Mouse (Mus musculus) cerebellum, adult 18-20 months (tissue): ENCODE results near the gene Fam8a1.

Experiments used
- DNase-seq, 2 experiments: peaks; one replicate each; pipeline ENCODE4 v3.0.0; 2021

Gene Fam8a1

DNA sequence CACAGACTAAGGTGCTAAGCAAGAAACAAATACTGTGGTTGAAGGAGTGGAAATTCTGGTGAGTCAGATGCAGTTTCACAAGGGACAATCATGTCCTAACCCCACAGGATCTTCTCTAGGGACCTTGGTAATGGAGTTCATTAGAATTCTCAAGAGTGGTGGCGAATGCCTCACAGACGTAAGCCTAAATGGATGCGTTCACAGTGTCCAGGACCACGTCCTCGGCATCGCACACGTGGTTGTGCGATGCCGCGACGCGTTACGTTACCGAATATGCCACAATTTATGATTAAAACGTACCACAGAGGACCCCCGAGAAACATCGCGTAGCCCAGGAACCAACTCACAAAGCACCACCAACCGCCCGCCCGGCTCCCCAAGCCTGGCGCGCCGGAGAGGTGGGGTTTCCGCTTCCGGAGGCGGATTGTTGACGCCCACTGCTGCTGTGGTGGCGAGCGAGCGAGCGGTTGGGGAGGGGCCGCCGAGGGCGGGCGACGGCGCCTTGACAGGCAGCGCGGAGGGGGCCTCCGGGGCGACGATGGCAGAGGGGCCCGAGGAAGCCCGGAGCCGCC, at the start of gene Fam8a1:
TSS of gene Fam8a1 (plus strand) at position 475 of the 572 bp plus-strand sequence.
- DNase-seq = peak; percentile 83 to 95

GRCm38 (mm10) chr13:46619633-46620032, 49.7 kb upstream of the Fam8a1 start:
- no peak for DNase-seq

DNA sequence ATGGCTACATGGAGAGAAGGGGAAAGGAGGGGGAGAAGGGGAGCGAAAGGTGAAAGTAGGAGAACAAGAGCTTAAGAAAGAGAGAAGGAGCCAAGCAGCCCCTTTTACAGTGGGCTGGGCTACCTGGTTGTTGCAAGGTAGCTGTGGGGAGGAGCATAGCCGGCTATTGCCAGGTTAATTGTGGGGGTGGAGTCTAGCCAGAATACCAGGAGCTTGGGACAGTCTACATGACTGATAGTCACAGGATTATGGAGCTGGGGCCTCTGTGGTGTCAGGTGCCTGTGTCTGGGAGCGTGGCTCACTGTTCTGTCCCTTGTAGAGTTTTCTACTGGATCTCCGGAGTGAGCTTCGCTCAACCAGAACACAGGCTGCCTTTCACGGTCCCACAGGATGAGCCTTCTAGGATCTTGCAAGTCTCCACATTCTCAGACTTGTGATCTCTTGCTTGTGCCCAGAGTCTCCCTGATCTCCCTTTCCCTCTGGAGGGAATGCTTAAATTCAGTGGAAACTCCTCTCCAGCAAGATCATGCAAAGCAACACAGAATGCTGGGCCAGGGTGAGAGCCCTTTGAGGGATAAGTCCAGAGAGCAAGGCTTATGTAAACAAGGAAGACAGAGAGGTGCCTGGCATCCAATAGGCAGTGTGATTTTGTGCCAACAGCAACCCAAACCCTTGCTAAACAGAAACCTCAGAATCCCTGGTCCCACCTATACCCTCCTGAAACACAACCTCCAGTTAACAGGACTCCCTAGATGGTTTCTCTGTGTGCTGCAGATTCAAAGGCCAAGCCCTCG, 48.2 kb upstream of the Fam8a1 start:
- DNase-seq = no peak

- DNase-seq = no peak
These were observed 42.7 kb upstream of the Fam8a1 start for GRCm38 (mm10) chr13:46626608-46627007.

- peak in 1 of 2 experiments; percentile 12 for DNase-seq
These were observed 41.5 kb upstream of the Fam8a1 start for GRCm38 (mm10) chr13:46627841-46628240.

DNA sequence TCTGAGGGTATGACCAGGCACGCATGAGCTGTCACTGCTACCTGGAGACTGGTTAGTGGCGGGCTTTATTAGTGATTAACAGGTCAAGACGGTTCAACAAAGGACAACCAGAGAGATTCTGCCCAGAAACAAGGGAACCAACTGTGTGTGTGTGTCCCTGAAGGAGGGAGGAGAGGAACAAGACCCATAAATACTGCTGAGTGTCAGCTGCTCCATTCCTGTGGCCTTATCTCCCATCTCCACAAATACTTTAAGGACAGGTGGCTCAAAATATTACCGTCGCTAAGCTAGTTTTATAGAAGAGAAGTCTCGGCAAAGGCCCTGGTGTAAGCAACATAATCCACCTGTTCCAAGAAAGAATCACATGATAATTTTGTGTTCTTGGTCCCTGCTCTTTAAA, 39.9 kb upstream of the Fam8a1 start:
- no peak for DNase-seq

- DNase-seq = no peak
These were observed 36.5 kb upstream of the Fam8a1 start for GRCm38 (mm10) chr13:46632796-46633195.

GRCm38 (mm10) chr13:46633320-46634132, 35.8 kb upstream of the Fam8a1 start:
- DNase-seq = peak in 1 of 2 experiments; percentile 12

DNA sequence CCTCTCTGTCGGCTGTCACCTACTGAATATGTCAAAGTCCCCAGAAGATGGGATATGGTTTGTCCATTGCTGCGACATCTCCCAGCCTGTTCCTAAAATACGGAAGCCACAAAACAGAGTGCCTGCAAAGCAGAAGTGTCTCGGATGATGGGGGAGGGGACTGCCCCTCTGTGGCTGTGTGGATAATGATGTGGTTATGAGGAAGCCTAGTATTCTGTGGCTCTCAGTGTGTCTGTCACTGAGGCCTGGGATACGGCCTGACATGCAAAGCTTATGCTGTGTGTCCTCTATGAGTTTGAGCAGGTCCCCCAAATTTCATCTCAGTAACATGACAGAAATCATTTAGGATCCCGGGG, 35.2 kb upstream of the Fam8a1 start:
- DNase-seq = no peak

DNA sequence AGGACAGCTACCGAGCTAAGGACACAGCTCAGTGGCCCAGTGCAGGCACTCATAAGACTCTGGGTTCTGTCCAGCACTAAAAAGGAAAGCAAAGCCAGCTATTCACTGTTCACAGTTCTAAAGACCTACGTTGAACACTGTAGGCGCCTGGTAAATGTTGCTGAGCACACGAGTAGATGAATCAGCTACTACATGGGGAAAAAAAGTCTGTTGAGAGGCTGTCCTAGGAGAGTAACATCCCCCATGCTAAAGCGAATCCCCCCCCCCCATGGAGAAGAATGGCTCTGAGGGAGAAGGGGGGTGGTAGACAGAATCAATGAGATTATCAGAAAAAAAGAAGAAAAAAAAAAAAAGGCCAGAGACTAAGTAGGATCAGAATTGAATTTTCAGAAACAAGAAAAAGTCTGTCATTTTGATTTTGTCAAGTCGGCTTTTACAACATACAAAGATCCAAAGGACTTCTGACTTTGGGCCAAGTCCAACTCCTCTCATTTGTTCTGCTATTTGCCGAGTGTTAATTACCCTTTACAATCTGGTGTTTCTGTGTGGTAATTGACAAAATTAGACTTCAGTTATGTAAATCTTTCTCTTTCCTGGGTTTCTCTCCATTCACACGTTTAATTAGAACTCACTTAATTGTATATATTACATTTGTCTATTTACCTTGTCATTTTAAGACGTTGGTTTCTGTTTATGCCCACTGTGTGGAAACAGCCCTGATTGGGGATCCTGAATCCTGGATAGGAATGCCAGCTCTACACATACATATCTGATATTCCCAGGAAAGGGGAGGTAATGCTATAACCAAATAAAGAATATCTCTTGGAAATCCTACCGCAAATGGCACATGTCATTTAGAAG, 28.5 kb upstream of the Fam8a1 start:
- DNase-seq = no peak

DNA sequence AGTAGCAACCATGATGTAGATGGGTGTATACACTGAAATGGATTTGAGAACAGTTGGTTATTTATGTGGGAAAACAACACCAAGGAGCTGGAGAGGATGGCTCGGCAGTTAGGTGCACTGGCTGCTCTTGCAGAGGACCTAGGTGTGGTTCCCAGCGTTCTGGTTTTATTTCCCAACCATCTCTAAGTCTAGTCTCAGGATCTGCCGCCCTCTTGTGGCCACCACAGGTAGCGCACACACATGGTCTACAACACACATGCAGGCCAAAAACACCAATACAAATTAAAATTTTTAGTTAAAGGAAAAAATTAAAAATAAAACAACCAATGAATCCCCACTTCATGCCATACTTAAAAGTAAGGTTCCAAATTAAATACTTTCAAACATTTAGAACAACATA, 27.0 kb upstream of the Fam8a1 start:
- DNase-seq = peak in 1 of 2 experiments; percentile 15

GRCm38 (mm10) chr13:46644175-46644574, 25.1 kb upstream of the Fam8a1 start:
- DNase-seq = no peak

- DNase-seq = no peak
These were observed 23.8 kb upstream of the Fam8a1 start for GRCm38 (mm10) chr13:46645476-46645875.

GRCm38 (mm10) chr13:46651853-46652252, 17.5 kb upstream of the Fam8a1 start:
- DNase-seq = no peak

DNA sequence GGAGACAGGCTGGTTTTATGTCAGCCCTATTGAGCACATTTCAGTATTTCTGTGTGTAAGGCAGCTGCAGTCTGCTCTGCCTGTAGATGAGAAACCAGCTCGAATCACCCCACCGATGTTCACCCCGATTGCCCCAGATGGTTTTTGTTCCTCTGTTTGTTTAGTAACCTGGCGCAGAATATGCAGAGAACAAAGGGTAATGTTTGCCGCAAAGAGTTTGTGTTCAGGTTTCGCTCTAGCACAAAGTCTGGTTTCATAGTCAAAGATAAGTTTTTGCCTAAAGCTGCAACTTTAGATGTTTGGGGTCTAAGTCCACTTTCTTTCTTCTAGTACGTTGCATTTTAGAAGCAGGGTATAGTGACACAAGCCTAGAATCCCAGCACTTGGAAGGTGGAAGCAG, 16.7 kb upstream of the Fam8a1 start:
- no peak for DNase-seq

GRCm38 (mm10) chr13:46653671-46654070, 15.7 kb upstream of the Fam8a1 start:
- DNase-seq = no peak

DNA sequence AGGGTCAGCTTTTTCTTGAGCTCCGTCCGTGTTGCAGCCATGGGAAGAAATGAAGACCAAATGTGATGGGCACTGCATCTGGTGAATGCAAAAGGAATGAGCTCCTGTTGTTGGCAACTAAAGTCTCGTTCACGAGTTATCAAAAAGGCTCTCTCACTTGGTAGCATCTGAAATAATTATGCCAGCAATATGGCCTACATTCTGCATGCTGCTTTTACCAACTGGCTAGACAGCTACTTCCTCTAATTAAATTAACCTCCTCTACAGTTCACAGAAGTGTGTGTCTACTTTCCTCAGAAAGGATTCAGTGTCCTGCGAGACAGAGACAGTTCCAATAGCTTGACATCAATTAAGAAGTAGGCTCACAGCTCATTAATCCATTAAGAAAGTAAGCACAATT, 14.8 kb upstream of the Fam8a1 start:
- no peak for DNase-seq

GRCm38 (mm10) chr13:46659211-46659610, 10.1 kb upstream of the Fam8a1 start:
- no peak for DNase-seq

DNA sequence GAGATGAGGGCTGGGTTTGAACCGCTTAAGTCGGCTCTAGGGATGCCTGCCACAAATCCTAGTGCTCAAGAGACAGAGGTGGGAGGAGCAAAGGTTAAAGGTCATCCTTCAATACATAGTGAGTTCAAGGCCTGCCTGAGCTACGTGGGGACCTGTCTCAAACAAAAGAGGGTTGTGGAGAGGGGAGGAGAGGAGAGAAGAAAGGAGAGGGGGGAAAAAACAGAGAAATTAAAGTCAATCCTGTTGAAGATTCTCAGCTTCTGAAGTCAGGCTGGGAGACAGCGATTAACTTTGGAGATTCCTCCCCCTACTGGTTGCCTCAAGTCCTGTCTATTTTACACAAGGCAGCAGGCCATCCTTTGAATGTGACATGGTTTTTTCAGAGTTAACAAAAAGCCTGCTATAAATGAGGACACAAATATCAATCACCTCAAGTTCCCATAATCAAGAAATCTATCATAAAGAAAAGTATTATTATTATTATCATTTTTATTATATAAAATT, 5.8 kb upstream of the Fam8a1 start:
- DNase-seq = no peak

DNA sequence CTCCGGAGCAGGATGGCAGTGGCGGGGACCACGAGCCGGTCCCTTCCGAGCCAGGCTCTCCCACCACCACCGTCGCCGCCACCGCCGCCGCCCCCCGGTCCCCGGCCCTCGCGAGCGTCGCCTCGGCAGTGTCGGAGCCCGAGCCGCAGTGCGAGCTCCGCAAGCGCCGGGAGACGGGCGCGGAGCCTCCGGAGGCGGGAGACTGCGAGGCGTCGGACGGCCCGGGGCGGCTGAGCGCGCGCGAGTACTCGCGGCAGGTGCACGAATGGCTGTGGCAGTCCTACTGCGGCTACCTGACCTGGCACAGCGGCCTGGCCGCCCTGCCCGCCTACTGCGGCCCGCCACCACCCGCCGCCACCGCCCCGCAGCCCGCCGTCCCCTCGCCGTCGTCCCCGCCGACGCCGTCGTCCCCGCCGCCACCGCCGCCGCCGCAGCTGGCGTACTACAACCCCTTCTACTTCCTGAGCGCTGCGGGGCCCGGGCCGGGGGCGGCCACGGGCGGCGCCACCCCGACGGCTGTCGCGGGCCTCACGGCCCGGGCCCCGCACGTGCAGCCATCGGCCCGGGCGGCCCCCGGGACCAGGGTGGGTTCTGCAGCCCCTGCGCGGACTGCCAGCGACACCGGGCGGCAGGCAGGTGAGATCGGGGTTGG, 424 bp downstream of the Fam8a1 start:
- peak in 1 of 2 experiments; percentile 16 for DNase-seq

- DNase-seq = no peak
These were observed 1.2 kb downstream of the Fam8a1 start for GRCm38 (mm10) chr13:46670514-46670913.

- peak; percentile 59 for DNase-seq
These were observed 5.3 kb downstream of the Fam8a1 start for GRCm38 (mm10) chr13:46674601-46675000.
